Mouse (Mus musculus) neural tube, embryonic 15.5 days (tissue): ENCODE measurements at regions not wholly inside any gene's neighbourhood (a gene's known extent, or its start where the extent isn't known, plus 50 kb on each side); places are given as distances from the start of the nearest gene placed in this dataset.

Experiments
- ATAC-seq: fragments of 200-750 bp; cut with Nextera tagmentation; 2 replicates; pipeline ENCODE4 v1.8.0; 2017; ENCODE audit warnings: mild to moderate bottlenecking, moderate TSS enrichment, moderate library complexity; ENCODE audit not compliant: low FRiP score
- H3K27ac ChIP-seq: fragments of 300-500 bp; sonication (generic); replicated peaks from 2 replicates; pipeline ENCODE4 v1.5.1; 2015; ENCODE audit warnings: mild to moderate bottlenecking, inconsistent platforms
- H3K27me3 ChIP-seq: fragments of 300-500 bp; sonication (generic); replicated peaks from 2 replicates; pipeline ENCODE4 v1.6.1; 2015; ENCODE audit warnings: inconsistent platforms
- H3K36me3 ChIP-seq: fragments of 300-500 bp; sonication (generic); 2 replicates; pipeline ENCODE4 v1.6.1; 2015; ENCODE audit warnings: inconsistent platforms
- H3K4me1 ChIP-seq: fragments of 300-500 bp; sonication (generic); 2 replicates; pipeline ENCODE4 v1.6.1; 2015; ENCODE audit warnings: inconsistent platforms
- H3K4me2 ChIP-seq: fragments of 300-500 bp; sonication (generic); 2 replicates; pipeline ENCODE4 v1.6.1; 2015; ENCODE audit warnings: inconsistent platforms, mild to moderate bottlenecking, moderate library complexity
- H3K4me3 ChIP-seq: fragments of 300-500 bp; sonication (generic); replicated peaks from 2 replicates; pipeline ENCODE4 v1.5.1; 2015; ENCODE audit warnings: mild to moderate bottlenecking, inconsistent platforms
- H3K9ac ChIP-seq: fragments of 300-500 bp; sonication (generic); replicated peaks from 2 replicates; pipeline ENCODE4 v1.6.1; 2015; ENCODE audit warnings: mild to moderate bottlenecking, inconsistent platforms
- H3K9me3 ChIP-seq: fragments of 300-500 bp; sonication (generic); replicated peaks from 2 replicates; pipeline ENCODE4 v1.6.1; 2016; ENCODE audit warnings: inconsistent platforms
- WGBS: fragments of 180-500 bp; shearing (Covaris S2); methylation state at CpG from one replicate; pipeline ENCODE4 v1.1.7; 2015; ENCODE audit warnings: mixed read lengths; 5-methylcytosine and 5-hydroxymethylcytosine counted together

GRCm38 (mm10) chr2:92682256-92682655 lies 82.7 kb downstream of the Chst1 start:
- Histone ChIP-seq H3K27me3 (no peaks in the 10 kb centered on the region), H3K4me1 (no peaks in the 10 kb centered on the region), H3K4me2 (no peak overlapping the region), H3K9ac (no peak overlapping the region), H3K27ac (no peak overlapping the region), H3K36me3 (no peaks in the 10 kb centered on the region), H3K4me3 (no peak overlapping the region), H3K9me3 (no peaks in the 10 kb centered on the region)
- no peak for ATAC-seq
- WGBS, result 96% methylated on average over 9 of the region's 9 CpGs

- no peak overlapping the region for H3K27ac ChIP-seq
- ATAC-seq, result no peak
- no peak overlapping the region for H3K9ac ChIP-seq
- no peaks in the 10 kb centered on the region for H3K36me3 ChIP-seq
- no peaks in the 10 kb centered on the region for H3K9me3 ChIP-seq
- no peak overlapping the region for H3K4me3 ChIP-seq
- no peaks in the 10 kb centered on the region for H3K27me3 ChIP-seq
- 33% methylated on average over 1 of the region's 1 CpGs for WGBS
- no peak overlapping the region for H3K4me2 ChIP-seq
- peaks cover 22% of the 10 kb centered on the region for H3K4me1 ChIP-seq
Observed at GRCm38 (mm10) chr2:92687702-92688101, 88.2 kb downstream of the Chst1 start.

GRCm38 (mm10) chr2:92689203-92689602 lies 89.7 kb downstream of the Chst1 start:
- Histone ChIP-seq H3K9ac (no peak overlapping the region), H3K9me3 (no peaks in the 10 kb centered on the region), H3K36me3 (no peaks in the 10 kb centered on the region), H3K4me3 (no peak overlapping the region), H3K4me1 (peaks cover 22% of the 10 kb centered on the region), H3K4me2 (no peak overlapping the region), H3K27me3 (no peaks in the 10 kb centered on the region), H3K27ac (peak overlapping the region; percentile 46)
- 21% methylated on average over 2 of the region's 2 CpGs for WGBS
- peak; percentile 77 for ATAC-seq

GRCm38 (mm10) chr2:92690304-92690703 lies 90.8 kb downstream of the Chst1 start:
- no peak overlapping the region for H3K4me3 ChIP-seq
- WGBS, result 79% methylated on average over 2 of the region's 2 CpGs
- no peak overlapping the region for H3K4me2 ChIP-seq
- H3K27me3 ChIP-seq, result no peaks in the 10 kb centered on the region
- peaks cover 22% of the 10 kb centered on the region for H3K4me1 ChIP-seq
- no peak for ATAC-seq
- no peak overlapping the region for H3K9ac ChIP-seq
- H3K27ac ChIP-seq, result no peak overlapping the region
- H3K36me3 ChIP-seq, result no peaks in the 10 kb centered on the region
- no peaks in the 10 kb centered on the region for H3K9me3 ChIP-seq

GRCm38 (mm10) chr2:92691438-92691837 lies 91.9 kb downstream of the Chst1 start:
- Histone ChIP-seq H3K4me3 (no peak overlapping the region), H3K27ac (no peak overlapping the region), H3K9me3 (no peaks in the 10 kb centered on the region), H3K4me2 (no peak overlapping the region), H3K27me3 (no peaks in the 10 kb centered on the region), H3K4me1 (peaks cover 22% of the 10 kb centered on the region), H3K9ac (no peak overlapping the region), H3K36me3 (no peaks in the 10 kb centered on the region)
- 79% methylated on average over 2 of the region's 2 CpGs for WGBS
- ATAC-seq, result no peak

GRCm38 (mm10) chr2:92692623-92693022 lies 93.1 kb downstream of the Chst1 start:
- Histone ChIP-seq H3K9me3 (no peaks in the 10 kb centered on the region), H3K4me2 (no peak overlapping the region), H3K27ac (no peak overlapping the region), H3K36me3 (no peaks in the 10 kb centered on the region), H3K4me1 (peaks cover 21% of the 10 kb centered on the region), H3K27me3 (no peaks in the 10 kb centered on the region), H3K4me3 (no peak overlapping the region), H3K9ac (no peak overlapping the region)
- ATAC-seq, result no peak
- WGBS, result 80% methylated on average over 1 of the region's 1 CpGs

- Histone ChIP-seq H3K36me3 (no peaks in the 10 kb centered on the region), H3K4me1 (peaks cover 17% of the 10 kb centered on the region), H3K4me2 (no peak overlapping the region), H3K27me3 (no peaks in the 10 kb centered on the region), H3K4me3 (no peak overlapping the region), H3K27ac (no peak overlapping the region), H3K9ac (no peak overlapping the region), H3K9me3 (no peaks in the 10 kb centered on the region)
- ATAC-seq, result no peak
Observed at GRCm38 (mm10) chr2:92693024-92693423, 93.5 kb downstream of the Chst1 start.

- H3K4me3 ChIP-seq, result no peak overlapping the region
- no peaks in the 10 kb centered on the region; the same call in 1 of the 2 replicates for H3K4me1 ChIP-seq
- no peaks in the 10 kb centered on the region for H3K9me3 ChIP-seq
- H3K36me3 ChIP-seq, result no peaks in the 10 kb centered on the region
- 94% methylated on average over 2 of the region's 2 CpGs for WGBS
- H3K27me3 ChIP-seq, result no peaks in the 10 kb centered on the region
- H3K4me2 ChIP-seq, result no peak overlapping the region
- no peak for ATAC-seq
- no peak overlapping the region for H3K27ac ChIP-seq
- no peak overlapping the region for H3K9ac ChIP-seq
Observed at GRCm38 (mm10) chr2:92694797-92695196, 95.3 kb downstream of the Chst1 start.

GRCm38 (mm10) chr2:92695869-92696268 lies 96.4 kb downstream of the Chst1 start:
- Histone ChIP-seq H3K9me3 (no peaks in the 10 kb centered on the region), H3K4me2 (no peak overlapping the region), H3K4me3 (no peak overlapping the region), H3K27me3 (no peaks in the 10 kb centered on the region), H3K4me1 (no peaks in the 10 kb centered on the region; the same call in 1 of the 2 replicates), H3K36me3 (no peaks in the 10 kb centered on the region), H3K27ac (no peak overlapping the region), H3K9ac (no peak overlapping the region)
- ATAC-seq, result 0 out of 2 replicates have a peak, but pooled peaks have one; percentile 32
- 20% methylated on average over 3 of the region's 3 CpGs for WGBS

- Histone ChIP-seq H3K27me3 (no peaks in the 10 kb centered on the region), H3K4me3 (no peak overlapping the region), H3K9me3 (no peaks in the 10 kb centered on the region), H3K4me2 (no peak overlapping the region), H3K4me1 (no peaks in the 10 kb centered on the region; the same call in 1 of the 2 replicates), H3K27ac (no peak overlapping the region), H3K36me3 (no peaks in the 10 kb centered on the region), H3K9ac (no peak overlapping the region)
- WGBS, result 64% methylated on average over 5 of the region's 5 CpGs
- no peak for ATAC-seq
Observed at GRCm38 (mm10) chr2:92697721-92698120, 98.2 kb downstream of the Chst1 start.

- no peak overlapping the region for H3K4me2 ChIP-seq
- no peaks in the 10 kb centered on the region for H3K36me3 ChIP-seq
- H3K4me1 ChIP-seq, result no peaks in the 10 kb centered on the region; the same call in 1 of the 2 replicates
- 80% methylated on average over 6 of the region's 6 CpGs for WGBS
- no peaks in the 10 kb centered on the region for H3K9me3 ChIP-seq
- ATAC-seq, result no peak; the same call in 1 of the 2 replicates
- H3K27me3 ChIP-seq, result no peaks in the 10 kb centered on the region
- H3K9ac ChIP-seq, result no peak overlapping the region
- H3K27ac ChIP-seq, result no peak overlapping the region
- H3K4me3 ChIP-seq, result no peak overlapping the region
Observed at GRCm38 (mm10) chr2:92699360-92699759, 99.9 kb downstream of the Chst1 start.

- 29% methylated on average over 3 of the region's 3 CpGs for WGBS
- Histone ChIP-seq H3K9me3 (no peaks in the 10 kb centered on the region), H3K4me3 (no peak overlapping the region), H3K27ac (no peak overlapping the region), H3K27me3 (no peaks in the 10 kb centered on the region), H3K4me1 (no peaks in the 10 kb centered on the region), H3K9ac (no peak overlapping the region), H3K4me2 (no peak overlapping the region), H3K36me3 (no peaks in the 10 kb centered on the region)
- no peak for ATAC-seq
Observed at GRCm38 (mm10) chr2:92704035-92704434, 104.5 kb downstream of the Chst1 start.

GRCm38 (mm10) chr2:92709668-92710067 lies 110.2 kb downstream of the Chst1 start:
- whole genome bisulfite sequencing, result 88% methylated on average over 3 of the region's 3 CpGs

More at GRCm38 (mm10) chr2:92709668-92710067, 110.2 kb downstream of the Chst1 start:
- no peak for ATAC-seq
- Histone ChIP-seq H3K4me2 (no peak overlapping the region), H3K36me3 (no peaks in the 10 kb centered on the region), H3K4me1 (peaks cover 28% of the 10 kb centered on the region), H3K9ac (no peak overlapping the region), H3K9me3 (no peaks in the 10 kb centered on the region), H3K27ac (no peak overlapping the region), H3K27me3 (no peaks in the 10 kb centered on the region), H3K4me3 (no peak overlapping the region)
